Mouse (Mus musculus): ENCODE data around the gene Oas1f.

- TF ChIP-seq POLR2A (IDR thresholded peaks at IDR 0.05; ENCODE audit: insufficient read length, low read depth) (no peak), MYOD1 (IDR thresholded peaks at IDR 0.05; ENCODE audit: control insufficient read depth in 1 of 3, insufficient read length in 2 of 3, low read depth in 2 of 3) (no peak), SRF (IDR thresholded peaks at IDR 0.05; ENCODE audit: control insufficient read depth, insufficient read length, low read depth) (no peak), TCF12 (IDR thresholded peaks at IDR 0.05; ENCODE audit: insufficient read depth, poor library complexity, severe bottlenecking) (no peak), USF1 (IDR thresholded peaks at IDR 0.05; ENCODE audit: low read depth) (no peak), POLR2AphosphoS2 (IDR thresholded peaks at IDR 0.05; ENCODE audit: insufficient read length, low read depth) (no peak), E2F4 (IDR thresholded peaks at IDR 0.05; ENCODE audit: insufficient read depth) (no peak)
Measured at GRCm38 (mm10) chr5:120833335-120834280, 13.6 kb upstream of the Oas1f start.

Measured in myocyte (in vitro differentiated cells).